Mouse (Mus musculus): ENCODE data around the gene S100a6. TPM values are rescaled to one million over a fixed set of nuclear protein-coding genes. Genes with fewer than 3 reads are reported as not detected.
A peak's percentile ranks its signal among the peaks of the same experiment; 100 is the strongest.

S100a6 gene
- total and polyA plus RNA-seq, 3 experiments = 29.3 to 101 (median 43.4) TPM

- no peak for DNase-seq
These were observed 12.1 kb upstream of the S100a6 start for GRCm38 (mm10) chr3:90600458-90601195.

GRCm38 (mm10) chr3:90601486-90602110 is 11.1 kb upstream of the S100a6 start, which contains the start of gene Gm42674:
Gene Gm42674 (plus strand): TSS chr3:90601904.
- no peak for DNase-seq

GRCm38 (mm10) chr3:90603623-90604022 is 9.1 kb upstream of the S100a6 start, which contains the start of gene S100a4:
Gene S100a4 (plus strand): TSS chr3:90603771.
- no peak for DNase-seq

GRCm38 (mm10) chr3:90604416-90604815 is 8.3 kb upstream of the S100a6 start:
- peak; percentile 93 for DNase-seq

GRCm38 (mm10) chr3:90605049-90605448 is 7.6 kb upstream of the S100a6 start:
- no peak for DNase-seq

- no peak for DNase-seq
These were observed 6.9 kb upstream of the S100a6 start for GRCm38 (mm10) chr3:90605736-90606135.

GRCm38 (mm10) chr3:90606185-90606584 is 6.5 kb upstream of the S100a6 start:
- no peak for DNase-seq

- no peak for DNase-seq
These were observed 5.3 kb upstream of the S100a6 start for GRCm38 (mm10) chr3:90607361-90607760.

- DNase-seq = no peak
These were observed 4.5 kb upstream of the S100a6 start, which contains the start of gene S100a5 for GRCm38 (mm10) chr3:90608223-90608622. Gene S100a5 (plus strand): TSS chr3:90608523.

- no peak for DNase-seq
These were observed 3.6 kb upstream of the S100a6 start for GRCm38 (mm10) chr3:90609102-90609501.

- DNase-seq = no peak
These were observed 1.2 kb upstream of the S100a6 start for GRCm38 (mm10) chr3:90611494-90611893.

GRCm38 (mm10) chr3:90612061-90612460 is 621 bp upstream of the S100a6 start:
- DNase-seq = no peak

GRCm38 (mm10) chr3:90613461-90614147 is 922 bp downstream of the S100a6 start:
- DNase-seq = no peak

GRCm38 (mm10) chr3:90614148-90614530 is 1.5 kb downstream of the S100a6 start:
- DNase-seq = no peak

GRCm38 (mm10) chr3:90614611-90615251 is 2.0 kb downstream of the S100a6 start:
- DNase-seq = no peak

- peak; percentile 81 for DNase-seq
These were observed 2.7 kb downstream of the S100a6 start for GRCm38 (mm10) chr3:90615415-90615814.

- DNase-seq = no peak
These were observed 3.2 kb downstream of the S100a6 start for GRCm38 (mm10) chr3:90615911-90616310.

- no peak for DNase-seq
These were observed 4.9 kb downstream of the S100a6 start for GRCm38 (mm10) chr3:90617586-90617985.

GRCm38 (mm10) chr3:90621552-90621951 is 8.9 kb downstream of the S100a6 start:
- DNase-seq = no peak

- DNase-seq = peak; percentile 65
These were observed 10.9 kb downstream of the S100a6 start for GRCm38 (mm10) chr3:90623435-90624071.

GRCm38 (mm10) chr3:90625496-90625895 is 12.8 kb downstream of the S100a6 start:
- DNase-seq = no peak

Data from adrenal gland, adult 2 months (tissue).